Comparison of ENCODE assay signal across 22 mouse cellular contexts in the genomic region with DNA sequence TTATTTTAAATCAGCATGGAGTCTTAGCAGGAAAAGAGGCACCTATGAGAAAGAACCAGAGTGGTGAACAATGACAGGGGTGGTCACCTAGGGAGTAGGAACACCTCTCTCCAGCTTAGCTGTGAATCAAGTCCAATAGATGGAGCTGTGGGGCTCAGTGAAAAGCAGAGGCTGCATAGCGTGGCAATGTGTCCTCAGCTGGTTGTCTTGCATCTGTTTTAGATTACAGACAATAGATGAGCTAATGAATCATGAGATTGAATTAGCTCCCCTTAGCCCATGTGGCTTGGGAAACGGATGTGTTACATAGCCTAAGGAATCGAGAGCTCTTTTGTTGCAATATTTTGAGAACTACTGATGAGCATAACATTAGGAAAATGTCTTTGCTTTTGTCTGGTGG. TPM values are rescaled to one million over a fixed set of nuclear protein-coding genes. Genes with fewer than 3 reads are reported as not detected.
DNase-seq lines count a peak whose midpoint lies in the region; ATAC-seq and TF ChIP-seq lines count a peak whose summit lies in the region.
"Had no signal": no experiment of that assay in that cellular context is flagged by ENCODE, and none has a peak within 500 bp of the region (broad histone marks: within the 10 kb centered on the region; RNA-seq: fewer than 3 reads in every experiment).

No protein-coding gene starts in this region.

- H3K9me3 ChIP-seq in hindbrain, embryonic 16.5 days (ENCODE audit: control insufficient read depth, low read length) = no peaks in the 10 kb centered on the region
- H3K9me3 ChIP-seq in hindbrain, embryonic 13.5 days = no peaks in the 10 kb centered on the region
- H3K9me3 ChIP-seq in CH12.LX (replicated peaks; ENCODE audit: low read length) = no peaks in the 10 kb centered on the region
- H3K9me3 ChIP-seq in embryonic facial prominence, embryonic 14.5 days (ENCODE audit: control insufficient read depth, low read length) = no peaks in the 10 kb centered on the region
- no peaks in the 10 kb centered on the region for H3K9me3 ChIP-seq in neural tube, embryonic 15.5 days (replicated peaks)
- H3K9me3 ChIP-seq: forebrain, embryonic 10.5 days; heart, embryonic 15.5 days; hindbrain, embryonic 10.5 days; kidney, embryonic 15.5 days had no signal

- TF ChIP-seq CTCF in CH12.LX (conservative IDR thresholded peaks at IDR 0.05 in 1 of 2, IDR thresholded peaks at IDR 0.05 in 1 of 2; ENCODE audit: low read depth in 2 of 2, low read length in 2 of 2) = peak in 1 of 2 experiments; percentile 48; a peak in 2 of 4 replicates
- TF ChIP-seq CTCF in cerebellum, adult 2 months (IDR thresholded peaks at IDR 0.05; ENCODE audit: borderline replicate concordance, insufficient read depth, low read depth, low read length) = no peak

- peak; percentile 54; the same call in 1 of the 2 replicates for ATAC-seq in hindbrain, embryonic 16.5 days
- no peak for ATAC-seq in hindbrain, embryonic 13.5 days (ENCODE audit: low FRiP score)
- ATAC-seq in embryonic facial prominence, embryonic 14.5 days (ENCODE audit: low read depth) = no peak; the same call in 1 of the 2 replicates
- ATAC-seq in neural tube, embryonic 15.5 days (ENCODE audit: low FRiP score) = no peak
- ATAC-seq: forebrain, postnatal 0 days had no signal

- peak; percentile 9 for DNase-seq in adrenal gland, postnatal 14 days
- DNase-seq in adrenal gland, adult 2 months = no peak
- DNase-seq in CH12.LX (ENCODE audit: extremely low read depth) = no peak
- peak; percentile 76 for DNase-seq in embryonic facial prominence, embryonic 14.5 days (ENCODE audit: low spot score)
- no peak for DNase-seq in cerebellum, adult 2 months
- DNase-seq: cerebellum, adult 18-20 months; cerebellum, postnatal 36 days; forebrain, postnatal 0 days; gastrocnemius, postnatal 10 days; heart, adult 2 months; lung, adult 18-20 months; spleen, adult 18-20 months; thymus, adult 18-20 months had no signal

- H3K79me2 ChIP-seq in CH12.LX (replicated peaks; ENCODE audit: control insufficient read depth, extremely low read depth, insufficient read depth, poor library complexity, severe bottlenecking) = no peaks in the 10 kb centered on the region

- in situ Hi-C loops in CH12.LX (cut with MboI; ENCODE audit: low pct_ligation_motif_present, low pct_unique_long_range_greater_than_20kb, low sequenced_read_pairs) = no loop called here

- peak; percentile 35 for TF ChIP-seq RAD21 in CH12.LX (IDR thresholded peaks at IDR 0.05; ENCODE audit: low read depth, low read length)

- no peak overlapping the region for H3K4me3 ChIP-seq in hindbrain, embryonic 16.5 days (ENCODE audit: low read length)
- no peak overlapping the region for H3K4me3 ChIP-seq in hindbrain, embryonic 13.5 days
- no peak overlapping the region for H3K4me3 ChIP-seq in CH12.LX (replicated peaks in 1 of 3; ENCODE audit: low read depth in 2 of 3, low read length in 2 of 3, poor library complexity in 1 of 3)
- H3K4me3 ChIP-seq in embryonic facial prominence, embryonic 14.5 days (ENCODE audit: low read depth, low read length) = no peak overlapping the region
- H3K4me3 ChIP-seq in neural tube, embryonic 15.5 days (replicated peaks) = no peak overlapping the region
- H3K4me3 ChIP-seq in cerebellum, adult 2 months (replicated peaks; ENCODE audit: insufficient read depth, low read depth, low read length) = no peak overlapping the region
- H3K4me3 ChIP-seq: forebrain, embryonic 10.5 days; heart, adult 2 months; heart, embryonic 15.5 days; hindbrain, embryonic 10.5 days; kidney, embryonic 15.5 days; megakaryocyte, embryonic 14.5 days had no signal

- H3K4me2 ChIP-seq in hindbrain, embryonic 16.5 days (ENCODE audit: low read length) = no peak overlapping the region
- H3K4me2 ChIP-seq in hindbrain, embryonic 13.5 days = no peak overlapping the region
- H3K4me2 ChIP-seq in CH12.LX (ENCODE audit: insufficient read depth, low read depth, poor library complexity, severe bottlenecking) = no peak overlapping the region
- no peak overlapping the region for H3K4me2 ChIP-seq in embryonic facial prominence, embryonic 14.5 days (ENCODE audit: low read depth, low read length)
- no peak overlapping the region for H3K4me2 ChIP-seq in neural tube, embryonic 15.5 days
- H3K4me2 ChIP-seq: heart, embryonic 15.5 days; kidney, embryonic 15.5 days; liver, embryonic 11.5 days had no signal

- no peak overlapping the region for H3K27ac ChIP-seq in hindbrain, embryonic 16.5 days (ENCODE audit: low read depth, low read length)
- no peak overlapping the region for H3K27ac ChIP-seq in hindbrain, embryonic 13.5 days
- no peak overlapping the region for H3K27ac ChIP-seq in CH12.LX (ENCODE audit: insufficient read depth, low read depth)
- no peak overlapping the region for H3K27ac ChIP-seq in embryonic facial prominence, embryonic 14.5 days (replicated peaks; ENCODE audit: low read depth, low read length)
- no peak overlapping the region for H3K27ac ChIP-seq in neural tube, embryonic 15.5 days (replicated peaks)
- H3K27ac ChIP-seq in cerebellum, adult 2 months (ENCODE audit: insufficient read depth, low read length) = no peak overlapping the region
- H3K27ac ChIP-seq: forebrain, embryonic 10.5 days; heart, adult 2 months; heart, embryonic 15.5 days; hindbrain, embryonic 10.5 days; kidney, embryonic 15.5 days had no signal

- no peak overlapping the region for H3K9ac ChIP-seq in hindbrain, embryonic 16.5 days (ENCODE audit: low read depth, low read length)
- no peak overlapping the region for H3K9ac ChIP-seq in hindbrain, embryonic 13.5 days
- H3K9ac ChIP-seq in CH12.LX (ENCODE audit: insufficient read depth, low read depth) = no peak overlapping the region
- H3K9ac ChIP-seq in embryonic facial prominence, embryonic 14.5 days (ENCODE audit: low read depth, low read length) = no peak overlapping the region
- no peak overlapping the region for H3K9ac ChIP-seq in neural tube, embryonic 15.5 days (replicated peaks)
- H3K9ac ChIP-seq: forebrain, postnatal 0 days; heart, embryonic 15.5 days; kidney, embryonic 15.5 days had no signal

- H3K4me1 ChIP-seq in hindbrain, embryonic 16.5 days (ENCODE audit: control insufficient read depth, insufficient read depth, low read depth, low read length) = no peaks in the 10 kb centered on the region
- no peaks in the 10 kb centered on the region for H3K4me1 ChIP-seq in hindbrain, embryonic 13.5 days (replicated peaks)
- H3K4me1 ChIP-seq in CH12.LX (ENCODE audit: control insufficient read depth in 1 of 2, insufficient read depth in 2 of 2) = peaks cover 5 to 12% of the 10 kb centered on the region in 2 experiments
- no peaks in the 10 kb centered on the region for H3K4me1 ChIP-seq in embryonic facial prominence, embryonic 14.5 days (ENCODE audit: control insufficient read depth, insufficient read depth, low read length)
- no peaks in the 10 kb centered on the region for H3K4me1 ChIP-seq in neural tube, embryonic 15.5 days
- H3K4me1 ChIP-seq in cerebellum, adult 2 months (ENCODE audit: control insufficient read depth, insufficient read depth, low read length) = no peaks in the 10 kb centered on the region
- H3K4me1 ChIP-seq: forebrain, embryonic 10.5 days; heart, embryonic 15.5 days; hindbrain, embryonic 10.5 days; kidney, embryonic 15.5 days; megakaryocyte, embryonic 14.5 days had no signal

- WGBS in hindbrain, embryonic 16.5 days = 48% methylated on average over 3 of the region's 3 CpGs
- 41% methylated on average over 3 of the region's 3 CpGs for WGBS in hindbrain, embryonic 13.5 days
- 34% methylated on average over 3 of the region's 3 CpGs for WGBS in embryonic facial prominence, embryonic 14.5 days
- WGBS in neural tube, embryonic 15.5 days = 49% methylated on average over 3 of the region's 3 CpGs
- 50% methylated on average over 3 of the region's 3 CpGs for WGBS in cerebellum, adult 2 months

- no peak for TF ChIP-seq POLR2A in CH12.LX (IDR thresholded peaks at IDR 0.05; ENCODE audit: low read depth, low read length)
- no peak for TF ChIP-seq POLR2A in cerebellum, adult 2 months (IDR thresholded peaks at IDR 0.05; ENCODE audit: borderline replicate concordance, insufficient read depth, low read length)

- dilution Hi-C loops in CH12.LX (cut with MboI; ENCODE audit: extremely low pct_ligation_motif_present, extremely low pct_unique_long_range_greater_than_20kb, low sequenced_read_pairs) = no loop called here

- H3K36me3 ChIP-seq in hindbrain, embryonic 16.5 days (ENCODE audit: control insufficient read depth, insufficient read depth, low read length) = no peaks in the 10 kb centered on the region
- H3K36me3 ChIP-seq in hindbrain, embryonic 13.5 days = no peaks in the 10 kb centered on the region
- no peaks in the 10 kb centered on the region for H3K36me3 ChIP-seq in CH12.LX (replicated peaks in 1 of 2; ENCODE audit: control insufficient read depth in 1 of 2, insufficient read depth in 1 of 2, low read length in 1 of 2)
- H3K36me3 ChIP-seq in embryonic facial prominence, embryonic 14.5 days (ENCODE audit: control insufficient read depth, insufficient read depth, low read length) = no peaks in the 10 kb centered on the region
- no peaks in the 10 kb centered on the region for H3K36me3 ChIP-seq in neural tube, embryonic 15.5 days
- H3K36me3 ChIP-seq: forebrain, embryonic 10.5 days; heart, embryonic 15.5 days; hindbrain, embryonic 10.5 days; kidney, embryonic 15.5 days had no signal

- no peak for TF ChIP-seq EP300 in CH12.LX (IDR thresholded peaks at IDR 0.05; ENCODE audit: low read length)

- no peaks in the 10 kb centered on the region for H3K27me3 ChIP-seq in hindbrain, embryonic 16.5 days (replicated peaks; ENCODE audit: control insufficient read depth, insufficient read depth, low read length)
- H3K27me3 ChIP-seq in hindbrain, embryonic 13.5 days = no peaks in the 10 kb centered on the region
- no peaks in the 10 kb centered on the region for H3K27me3 ChIP-seq in CH12.LX (replicated peaks)
- no peaks in the 10 kb centered on the region for H3K27me3 ChIP-seq in embryonic facial prominence, embryonic 14.5 days (replicated peaks; ENCODE audit: control insufficient read depth, insufficient read depth, low read length)
- no peaks in the 10 kb centered on the region for H3K27me3 ChIP-seq in neural tube, embryonic 15.5 days (replicated peaks)
- H3K27me3 ChIP-seq in cerebellum, adult 2 months (ENCODE audit: control insufficient read depth, insufficient read depth, low read length) = no peaks in the 10 kb centered on the region
- H3K27me3 ChIP-seq: heart, embryonic 15.5 days; kidney, embryonic 15.5 days had no signal

RNA-seq across cellular contexts. Expression of gene Tars, which starts 43.6 kb away (rescaled TPM):
- total RNA-seq in adrenal gland, postnatal 14 days (2021) = 41.3 and 57.8 TPM in 2 replicates
- total RNA-seq in adrenal gland, adult 2 months (2021) = 10 to 100 TPM; 44.5 to 71.8 TPM
- 3.9 and 6.1 TPM in 2 replicates for polyA plus RNA-seq in adrenal gland, adult 2 months (2012; rRNA removed)
- 45.3 and 45.6 TPM in 2 replicates for polyA plus RNA-seq in hindbrain, embryonic 16.5 days (2015; fragmentation: Nextera tagmentation; extraction: Ambion mirVana)
- 53.1 and 57.4 TPM in 2 replicates for polyA plus RNA-seq in hindbrain, embryonic 13.5 days (2015; fragmentation: Nextera tagmentation; extraction: Ambion mirVana)
- total RNA-seq in CH12.LX (2012; rRNA removed) (107 and 114 TPM in 2 replicates), CH12.LX (2014; rRNA removed) (217 and 256 TPM in 2 replicates)
- polyA plus RNA-seq in CH12.LX (2012; ENCODE audit: insufficient read length, low read depth) = 189 and 214 TPM in 2 replicates
- polyA plus RNA-seq in embryonic facial prominence, embryonic 14.5 days (2014; fragmentation: Nextera tagmentation; extraction: Ambion mirVana) = 57.0 and 66.6 TPM in 2 replicates
- 41.1 and 48.6 TPM in 2 replicates for polyA plus RNA-seq in neural tube, embryonic 15.5 days (2015; fragmentation: Nextera tagmentation; extraction: Ambion mirVana)
- polyA plus RNA-seq in cerebellum, adult 2 months (2012; rRNA removed) = 37.6 and 38.5 TPM in 2 replicates

Comparison
In these comparisons a context has a peak if more than half of its experiments do, and no peak if none do; other contexts are left out.
1. DNase-seq: peak in adrenal gland, postnatal 14 days (single experiment) and embryonic facial prominence, embryonic 14.5 days (single experiment); none in adrenal gland, adult 2 months (single experiment), CH12.LX (single experiment) and cerebellum, adult 2 months (0 of 2).